Mouse (Mus musculus): ENCODE measurements at regions not wholly inside any gene's neighbourhood (a gene's known extent, or its start where the extent isn't known, plus 50 kb on each side); places are given as distances from the start of the nearest gene placed in this dataset.

- no peaks in the 10 kb centered on the region for H3K36me3 ChIP-seq (ENCODE audit: control insufficient read depth in 1 of 2, insufficient read depth in 2 of 2, low read length in 2 of 2)
- no peak for DNase-seq (ENCODE audit: low read depth, low spot score)
- no peak overlapping the region for H3K4me3 ChIP-seq (ENCODE audit: control insufficient read depth in 1 of 2, insufficient read depth in 1 of 2, low read depth in 2 of 2, low read length in 2 of 2)
- no peaks in the 10 kb centered on the region for H3K4me1 ChIP-seq (ENCODE audit: control insufficient read depth in 1 of 2, insufficient read depth in 2 of 2, low read length in 2 of 2)
- H3K9me3 ChIP-seq (replicated peaks; ENCODE audit: insufficient read depth, low read length) = no peaks in the 10 kb centered on the region
- H3K79me2 ChIP-seq (ENCODE audit: control insufficient read depth, insufficient read depth, low read length, poor library complexity) = no peaks in the 10 kb centered on the region
- no peak overlapping the region for H3K9ac ChIP-seq (ENCODE audit: control insufficient read depth, low read depth, low read length, poor library complexity, severe bottlenecking)
- H3K27me3 ChIP-seq (ENCODE audit: control insufficient read depth in 1 of 2, insufficient read depth in 2 of 2, low read length in 2 of 2) = no peaks in the 10 kb centered on the region
- no peak overlapping the region for H3K27ac ChIP-seq (ENCODE audit: control insufficient read depth, low read depth, low read length)
- TF ChIP-seq HCFC1 (IDR thresholded peaks at IDR 0.05; ENCODE audit: low read depth, low read length) (no peak), ELF1 (IDR thresholded peaks at IDR 0.05; ENCODE audit: low read depth, low read length) (no peak), CTCF (IDR thresholded peaks at IDR 0.05 in 2 of 3, conservative IDR thresholded peaks at IDR 0.05 in 1 of 3; ENCODE audit: control insufficient read depth in 1 of 3, insufficient read depth in 1 of 3, low read depth in 2 of 3, low read length in 3 of 3, poor library complexity in 1 of 3, severe bottlenecking in 1 of 3) (no peak), EP300 (IDR thresholded peaks at IDR 0.05; ENCODE audit: low read depth in 1 of 2, low read length in 2 of 2) (no peak), MYC (IDR thresholded peaks at IDR 0.05; ENCODE audit: low read depth, low read length) (no peak), NRF1 (IDR thresholded peaks at IDR 0.05; ENCODE audit: insufficient read depth, low read depth, low read length, poor library complexity, severe bottlenecking) (no peak), KAT2A (conservative IDR thresholded peaks at IDR 0.05; ENCODE audit: low read depth, low read length) (no peak), NELFE (IDR thresholded peaks at IDR 0.05; ENCODE audit: low read depth, low read length) (no peak), BHLHE40 (IDR thresholded peaks at IDR 0.05; ENCODE audit: borderline replicate concordance, low read depth, low read length) (no peak), MAX (IDR thresholded peaks at IDR 0.05; ENCODE audit: low read length) (no peak), ZNF384 (IDR thresholded peaks at IDR 0.05; ENCODE audit: low read depth, low read length) (no peak)
Observed at GRCm38 (mm10) chr10:51181752-51182151, 287.2 kb downstream of the Sim1 start.

GRCm38 (mm10) chr10:51191407-51192059, 288.9 kb upstream of the Gm49339 start:
- Histone ChIP-seq H3K9me3 (replicated peaks; ENCODE audit: insufficient read depth, low read length) (no peaks in the 10 kb centered on the region), H3K27ac (ENCODE audit: control insufficient read depth, low read depth, low read length) (no peak overlapping the region), H3K79me2 (ENCODE audit: control insufficient read depth, insufficient read depth, low read length, poor library complexity) (no peaks in the 10 kb centered on the region), H3K4me3 (ENCODE audit: control insufficient read depth in 1 of 2, insufficient read depth in 1 of 2, low read depth in 2 of 2, low read length in 2 of 2) (no peak overlapping the region), H3K27me3 (ENCODE audit: control insufficient read depth in 1 of 2, insufficient read depth in 2 of 2, low read length in 2 of 2) (no peaks in the 10 kb centered on the region; a peak in 2 of 4 replicates), H3K36me3 (ENCODE audit: control insufficient read depth in 1 of 2, insufficient read depth in 2 of 2, low read length in 2 of 2) (no peaks in the 10 kb centered on the region), H3K4me1 (ENCODE audit: control insufficient read depth in 1 of 2, insufficient read depth in 2 of 2, low read length in 2 of 2) (no peaks in the 10 kb centered on the region), H3K9ac (ENCODE audit: control insufficient read depth, low read depth, low read length, poor library complexity, severe bottlenecking) (no peak overlapping the region)
- TF ChIP-seq CHD1 (IDR thresholded peaks at IDR 0.05; ENCODE audit: low read depth, low read length) (no peak), MAFK (IDR thresholded peaks at IDR 0.05; ENCODE audit: borderline replicate concordance, low read depth, low read length) (no peak), UBTF (IDR thresholded peaks at IDR 0.05; ENCODE audit: borderline replicate concordance, insufficient read depth, low read depth, low read length) (no peak), ETS1 (IDR thresholded peaks at IDR 0.05; ENCODE audit: low read depth, low read length) (no peak), POLR2A (IDR thresholded peaks at IDR 0.05; ENCODE audit: control insufficient read depth in 1 of 2, insufficient read depth in 1 of 2, low read depth in 1 of 2, low read length in 2 of 2, poor library complexity in 1 of 2) (no peak), GATA1 (IDR thresholded peaks at IDR 0.05; ENCODE audit: low read depth, low read length) (no peak), JUND (IDR thresholded peaks at IDR 0.05; ENCODE audit: low read depth, low read length) (no peak), ZNF384 (IDR thresholded peaks at IDR 0.05; ENCODE audit: low read depth, low read length) (no peak), TCF12 (IDR thresholded peaks at IDR 0.05; ENCODE audit: low read depth, low read length) (no peak), MYB (IDR thresholded peaks at IDR 0.05; ENCODE audit: low read depth, low read length) (no peak), NELFE (IDR thresholded peaks at IDR 0.05; ENCODE audit: low read depth, low read length) (no peak), NRF1 (IDR thresholded peaks at IDR 0.05; ENCODE audit: insufficient read depth, low read depth, low read length, poor library complexity, severe bottlenecking) (no peak), BHLHE40 (IDR thresholded peaks at IDR 0.05; ENCODE audit: borderline replicate concordance, low read depth, low read length) (no peak), MAX (IDR thresholded peaks at IDR 0.05; ENCODE audit: low read length) (no peak), MYC (IDR thresholded peaks at IDR 0.05; ENCODE audit: low read depth, low read length) (no peak)
- DNase-seq (ENCODE audit: low read depth, low spot score) = no peak
